Mouse (Mus musculus) embryonic fibroblast, embryonic 13.5 days (primary cell): ENCODE data around the gene Anks1b. TPM values are rescaled to one million over a fixed set of nuclear protein-coding genes. Genes with fewer than 3 reads are reported as not detected.
"Not testable (repeated sequence)": the region's sequence is repeated elsewhere in the genome, so short reads cannot be mapped to it uniquely, and the experiment has no call there.

ENCODE experiments used
- H3K27ac ChIP-seq: 2 replicates; pipeline ENCODE4 v1.5.1; 2012; ENCODE audit warnings: low read length, control low read depth, inconsistent platforms; ENCODE audit not compliant: insufficient read depth
- H3K4me1 ChIP-seq: 2 replicates; pipeline ENCODE4 v1.6.1; 2011; ENCODE audit warnings: low read length; ENCODE audit not compliant: control insufficient read depth, insufficient read depth
- H3K4me3 ChIP-seq: 2 replicates; pipeline ENCODE4 v1.5.1; 2011; ENCODE audit warnings: mild to moderate bottlenecking, control low read depth, low read length; ENCODE audit not compliant: insufficient read depth
- CTCF ChIP-seq: IDR thresholded peaks from 2 replicates; pipeline ENCODE4 v1.5.1; 2011; ENCODE audit warnings: mild to moderate bottlenecking, control low read depth, low read length, moderate library complexity, borderline replicate concordance; ENCODE audit not compliant: insufficient read depth
- POLR2A ChIP-seq: IDR thresholded peaks from 2 replicates; pipeline ENCODE4 v1.6.1; 2011; ENCODE audit warnings: low read depth, mild to moderate bottlenecking, control low read depth, low read length, moderate library complexity
- polyA plus RNA-seq: library from polyadenylated mRNA; stranded (reverse); fragments of >200 nt; gene quantifications from 2 replicates; pipeline ENCODE4 v1.2.4, GENCODE M21; 2011; ENCODE audit warnings: low read depth; ENCODE audit not compliant: missing spikeins, insufficient read length

Gene Anks1b
- polyA plus RNA-seq, 1 experiment, result 6.3 TPM

DNA sequence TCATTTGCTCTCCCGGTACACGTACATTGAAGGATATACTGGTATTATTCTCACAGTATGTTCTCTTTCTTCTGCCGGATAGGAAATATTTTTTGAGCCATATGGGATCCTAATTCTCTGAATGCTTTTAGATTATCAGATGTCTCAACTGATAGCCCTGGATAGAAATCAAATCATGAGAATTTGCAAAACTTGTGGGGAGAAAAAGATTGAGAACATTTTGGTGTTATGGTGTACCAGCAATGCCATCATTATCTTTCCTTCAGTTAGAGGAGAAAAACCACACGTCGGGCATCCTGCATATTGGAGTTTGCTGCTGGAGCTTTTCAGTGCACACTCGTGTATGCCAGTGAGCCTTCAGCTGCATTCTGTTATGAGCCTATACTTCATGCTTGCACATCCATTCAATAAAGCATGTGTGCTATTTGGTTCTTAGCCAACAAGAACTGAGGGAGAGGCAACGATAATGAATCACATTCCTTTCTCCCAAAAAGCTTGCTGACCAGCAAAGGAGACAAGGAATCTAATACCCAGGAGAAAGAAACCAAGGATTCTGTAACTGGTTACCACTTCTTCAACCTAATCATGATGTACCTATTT is 756.9 kb downstream of the Anks1b start:
- TF ChIP-seq POLR2A, result no peak
- no peak for TF ChIP-seq CTCF
- Histone ChIP-seq H3K4me3 (no peak overlapping the region), H3K27ac (no peak overlapping the region), H3K4me1 (peaks cover 3% of the 10 kb centered on the region; the same call in 1 of the 2 replicates)

DNA sequence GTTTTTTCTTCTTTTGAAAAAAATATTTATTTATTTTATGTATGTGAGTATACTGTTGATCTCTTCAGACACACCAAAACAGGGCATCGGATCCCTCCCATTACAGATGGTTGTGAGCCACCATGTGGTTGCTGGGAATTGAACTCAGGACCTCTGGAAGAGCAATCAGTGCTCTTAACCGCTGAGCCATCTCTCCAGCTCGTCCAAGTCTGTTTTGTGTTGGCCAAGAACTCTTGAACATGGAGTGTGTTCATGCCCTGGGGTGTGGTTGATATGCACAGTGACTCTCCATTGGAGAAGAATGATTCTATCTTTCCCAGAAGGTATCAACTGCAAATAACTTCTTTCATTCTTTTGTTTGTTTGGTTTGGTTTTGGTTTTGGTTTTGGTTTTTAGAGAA is 757.5 kb downstream of the Anks1b start:
- H3K4me1 ChIP-seq, H3K27ac ChIP-seq, H3K4me3 ChIP-seq: not testable (repeated sequence)

- Histone ChIP-seq H3K4me1 (no peaks in the 10 kb centered on the region; the same call in 1 of the 2 replicates), H3K27ac (no peak overlapping the region), H3K4me3 (no peak overlapping the region)
- no peak for TF ChIP-seq POLR2A
- no peak for TF ChIP-seq CTCF
Measured at GRCm38 (mm10) chr10:90637352-90637751, 764.0 kb downstream of the Anks1b start.

DNA sequence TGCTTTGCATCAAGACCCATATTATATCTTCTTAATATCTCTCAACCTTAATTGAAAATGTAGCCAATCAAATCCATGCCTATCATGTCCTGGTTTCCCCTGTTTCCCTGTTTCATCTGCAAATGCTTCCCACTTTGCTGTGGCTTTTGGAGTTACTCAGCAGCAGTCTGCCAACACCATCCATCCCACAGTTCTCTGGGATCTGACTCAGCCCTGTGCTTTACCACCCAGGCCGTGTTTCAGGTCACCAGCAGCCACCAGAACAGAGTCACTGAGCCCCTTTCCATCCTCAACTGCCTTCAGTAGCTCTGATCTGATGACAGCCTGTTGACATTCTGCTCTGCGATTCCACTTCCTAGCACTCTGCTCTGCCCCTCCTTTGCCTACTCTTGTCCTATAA is 776.4 kb downstream of the Anks1b start:
- Histone ChIP-seq H3K27ac (no peak overlapping the region), H3K4me1 (no peaks in the 10 kb centered on the region), H3K4me3 (no peak overlapping the region)
- TF ChIP-seq CTCF, result no peak
- TF ChIP-seq POLR2A, result no peak

- no peak overlapping the region for H3K27ac ChIP-seq
- H3K4me1 ChIP-seq, result no peaks in the 10 kb centered on the region
Measured at GRCm38 (mm10) chr10:90657416-90658120, 784.3 kb downstream of the Anks1b start.

GRCm38 (mm10) chr10:90666746-90667145 is 793.4 kb downstream of the Anks1b start:
- TF ChIP-seq POLR2A, result no peak
- TF ChIP-seq CTCF, result no peak
- Histone ChIP-seq H3K27ac (no peak overlapping the region), H3K4me3 (no peak overlapping the region), H3K4me1 (no peaks in the 10 kb centered on the region)

More at GRCm38 (mm10) chr10:90657416-90658120, 784.3 kb downstream of the Anks1b start:
- TF ChIP-seq CTCF, result no peak
- H3K4me3 ChIP-seq, result no peak overlapping the region

DNA sequence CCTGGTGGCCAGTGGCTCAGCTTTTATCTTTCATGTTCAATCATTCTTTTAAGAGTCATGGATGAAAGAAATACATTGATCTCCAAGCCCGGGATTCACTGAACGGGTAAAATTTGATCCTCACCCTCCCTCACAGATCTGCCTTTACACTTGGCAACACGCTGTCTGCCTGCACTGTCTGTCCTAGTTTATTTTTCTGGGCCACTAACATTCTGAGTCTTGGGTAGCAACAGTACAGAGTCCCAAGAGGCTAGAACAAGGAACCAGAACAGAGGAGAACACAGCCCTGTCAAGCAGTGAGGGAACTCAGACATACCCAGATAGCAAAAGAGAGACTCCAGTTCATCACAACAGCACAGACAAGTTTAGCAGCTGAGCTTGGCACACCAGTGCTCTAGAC is 797.0 kb downstream of the Anks1b start:
- no peak overlapping the region for H3K4me3 ChIP-seq
- H3K27ac ChIP-seq, result no peak overlapping the region
- TF ChIP-seq POLR2A, result no peak
- no peak for TF ChIP-seq CTCF
- H3K4me1 ChIP-seq, result no peaks in the 10 kb centered on the region

- Histone ChIP-seq H3K4me3 (no peak overlapping the region), H3K27ac (no peak overlapping the region), H3K4me1 (no peaks in the 10 kb centered on the region)
- no peak for TF ChIP-seq POLR2A
- TF ChIP-seq CTCF, result no peak
Measured at GRCm38 (mm10) chr10:90672135-90672534, 798.8 kb downstream of the Anks1b start.

DNA sequence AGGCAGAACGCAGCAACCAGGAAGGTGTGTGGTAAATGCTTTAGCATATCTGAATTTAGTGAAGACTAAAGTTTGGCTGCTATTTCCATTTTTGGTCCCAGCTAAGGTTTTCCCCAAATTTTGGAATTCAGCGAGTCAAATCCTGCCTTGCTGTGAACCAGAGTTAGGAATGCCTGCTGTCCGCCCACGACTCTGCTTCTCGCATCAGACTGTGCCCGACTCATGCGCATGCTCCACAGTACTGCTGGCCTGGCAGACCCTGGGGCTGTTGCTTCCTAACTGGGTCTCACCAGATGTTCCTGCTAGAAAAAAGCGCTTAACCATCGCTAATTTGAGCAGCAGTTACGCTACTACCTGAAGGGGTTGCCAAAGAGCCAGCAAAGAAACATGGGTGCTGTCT is 801.1 kb downstream of the Anks1b start:
- no peaks in the 10 kb centered on the region for H3K4me1 ChIP-seq
- H3K4me3 ChIP-seq, result no peak overlapping the region
- H3K27ac ChIP-seq, result no peak overlapping the region
- no peak for TF ChIP-seq CTCF
- no peak for TF ChIP-seq POLR2A

- no peak overlapping the region for H3K4me3 ChIP-seq
- no peak for TF ChIP-seq POLR2A
- no peak for TF ChIP-seq CTCF
Measured at GRCm38 (mm10) chr10:90677421-90677820, 804.1 kb downstream of the Anks1b start.

More at GRCm38 (mm10) chr10:90677421-90677820, 804.1 kb downstream of the Anks1b start:
- Histone ChIP-seq H3K27ac (no peak overlapping the region), H3K4me1 (no peaks in the 10 kb centered on the region)
